Mouse (Mus musculus): ENCODE measurements at regions not wholly inside any gene's neighbourhood (a gene's known extent, or its start where the extent isn't known, plus 50 kb on each side); places are given as distances from the start of the nearest gene placed in this dataset.

DNA sequence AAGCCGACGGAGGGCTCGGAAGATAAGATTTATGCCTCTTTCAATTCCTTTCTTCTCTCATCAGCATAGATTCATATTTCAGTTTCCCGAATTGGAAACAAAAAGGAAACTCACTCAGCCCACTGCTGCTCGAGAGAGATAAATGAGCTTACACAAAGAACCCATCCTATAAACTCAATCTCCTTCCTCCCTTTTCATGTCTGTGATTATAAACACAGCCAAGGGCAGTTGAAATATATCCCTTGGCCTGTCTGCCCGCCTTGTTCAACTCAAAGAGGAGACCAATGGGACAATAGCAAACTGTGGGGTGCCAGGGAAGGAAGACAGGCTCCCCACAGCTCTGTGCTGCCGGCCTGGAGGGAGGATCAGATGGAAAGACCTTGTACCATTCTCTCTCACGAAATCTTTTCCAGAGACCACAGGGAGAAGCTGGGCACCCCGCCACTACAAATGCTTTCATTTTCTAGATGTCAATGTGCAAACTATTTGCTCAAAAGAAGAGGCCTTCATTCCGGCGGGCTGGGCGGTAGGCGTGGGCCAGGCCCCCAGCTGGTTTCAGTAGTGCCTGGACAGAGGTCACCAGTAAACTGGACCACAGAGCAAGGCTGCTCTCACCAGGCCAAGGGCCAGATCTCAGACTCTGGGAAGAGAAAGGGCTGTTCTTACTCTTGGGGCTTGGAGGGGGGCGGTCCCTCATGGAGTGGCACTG lies 69.7 kb upstream of the Syt13 start:
- Histone ChIP-seq H3K27ac (ENCODE audit: low read depth) (no peak overlapping the region), H3K9ac (replicated peaks; ENCODE audit: low read depth, low read length) (no peak overlapping the region), H3K4me2 (ENCODE audit: low read depth, low read length) (no peak overlapping the region), H3K36me3 (replicated peaks; ENCODE audit: control insufficient read depth, insufficient read depth, low read length) (no peaks in the 10 kb centered on the region), H3K9me3 (replicated peaks; ENCODE audit: control insufficient read depth, low read length) (no peaks in the 10 kb centered on the region), H3K4me1 (ENCODE audit: control insufficient read depth, insufficient read depth) (no peaks in the 10 kb centered on the region), H3K4me3 (ENCODE audit: low read depth, low read length) (no peak overlapping the region), H3K27me3 (ENCODE audit: control insufficient read depth, insufficient read depth, low read length) (no peaks in the 10 kb centered on the region)
- TF ChIP-seq EP300 (IDR thresholded peaks at IDR 0.05; ENCODE audit: low read depth) (no peak), CTCF (IDR thresholded peaks at IDR 0.05; ENCODE audit: low read depth) (no peak)
- ATAC-seq (ENCODE audit: insufficient read depth, low read depth) (no peak), DNase-seq (ENCODE audit: low spot score) (no peak)
- 61% methylated on average over 14 of the region's 14 CpGs for WGBS

DNA sequence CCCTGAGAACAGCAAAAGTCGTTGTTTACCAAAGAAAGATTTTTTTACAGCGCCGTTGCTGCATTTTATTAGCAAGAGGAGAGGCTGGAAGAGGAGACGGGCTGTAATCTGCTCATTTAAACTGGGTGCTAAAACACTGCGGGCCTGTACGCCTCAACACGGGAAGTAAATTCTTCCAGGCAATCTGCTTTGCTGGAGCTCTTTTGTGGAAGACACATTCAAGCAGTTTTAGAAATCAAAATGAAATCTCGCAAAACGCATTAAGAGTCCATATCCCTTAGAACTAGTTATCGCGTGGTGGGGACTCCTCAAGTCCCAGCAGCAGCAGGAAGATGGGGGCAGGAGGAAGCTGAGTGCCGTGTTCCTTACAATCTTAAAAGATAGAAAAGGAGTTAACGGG lies 65.9 kb upstream of the Syt13 start:
- no peak overlapping the region for H3K4me3 ChIP-seq (ENCODE audit: low read depth, low read length)
- H3K9ac ChIP-seq (replicated peaks; ENCODE audit: low read depth, low read length), result no peak overlapping the region
- no peak for ATAC-seq (ENCODE audit: insufficient read depth, low read depth)
- DNase-seq (ENCODE audit: low spot score), result no peak
- H3K4me2 ChIP-seq (ENCODE audit: low read depth, low read length), result no peak overlapping the region
- no peaks in the 10 kb centered on the region for H3K9me3 ChIP-seq (replicated peaks; ENCODE audit: control insufficient read depth, low read length)
- WGBS, result 69% methylated on average over 13 of the region's 13 CpGs
- no peak for TF ChIP-seq CTCF (IDR thresholded peaks at IDR 0.05; ENCODE audit: low read depth)
- no peaks in the 10 kb centered on the region for H3K36me3 ChIP-seq (replicated peaks; ENCODE audit: control insufficient read depth, insufficient read depth, low read length)
- H3K27ac ChIP-seq (ENCODE audit: low read depth), result no peak overlapping the region
- no peaks in the 10 kb centered on the region for H3K4me1 ChIP-seq (ENCODE audit: control insufficient read depth, insufficient read depth)
- no peaks in the 10 kb centered on the region for H3K27me3 ChIP-seq (ENCODE audit: control insufficient read depth, insufficient read depth, low read length)

DNA sequence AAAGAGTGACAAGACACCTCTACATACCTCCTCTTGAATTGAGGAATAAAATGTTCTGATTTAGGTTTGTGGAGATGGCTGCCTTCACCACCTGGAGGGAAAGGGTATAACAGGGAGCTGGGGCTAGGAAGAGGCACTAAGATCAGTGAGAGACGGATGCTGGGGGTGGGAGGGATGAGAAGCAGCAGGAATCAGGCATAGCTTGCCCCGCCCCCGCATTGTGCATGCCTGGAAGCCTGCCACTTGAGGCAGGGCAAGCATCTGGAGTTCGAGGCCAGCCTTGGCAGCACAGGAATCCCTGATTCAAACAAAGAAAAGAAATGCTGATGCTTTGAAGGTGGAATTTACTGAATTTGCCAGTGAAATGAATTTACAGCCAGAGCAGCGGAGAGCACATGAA lies 63.6 kb upstream of the Syt13 start:
- 45% methylated on average over 5 of the region's 5 CpGs for WGBS
- H3K9me3 ChIP-seq (replicated peaks; ENCODE audit: control insufficient read depth, low read length), result no peaks in the 10 kb centered on the region
- TF ChIP-seq CTCF (IDR thresholded peaks at IDR 0.05; ENCODE audit: low read depth) (no peak), EP300 (IDR thresholded peaks at IDR 0.05; ENCODE audit: low read depth) (no peak)
- ATAC-seq (ENCODE audit: insufficient read depth, low read depth) (no peak), DNase-seq (ENCODE audit: low spot score) (no peak)
- H3K27ac ChIP-seq (ENCODE audit: low read depth), result no peak overlapping the region
- H3K27me3 ChIP-seq (ENCODE audit: control insufficient read depth, insufficient read depth, low read length), result no peaks in the 10 kb centered on the region
- H3K4me3 ChIP-seq (ENCODE audit: low read depth, low read length), result no peak overlapping the region
- H3K4me1 ChIP-seq (ENCODE audit: control insufficient read depth, insufficient read depth), result no peaks in the 10 kb centered on the region
- H3K36me3 ChIP-seq (replicated peaks; ENCODE audit: control insufficient read depth, insufficient read depth, low read length), result no peaks in the 10 kb centered on the region
- no peak overlapping the region for H3K9ac ChIP-seq (replicated peaks; ENCODE audit: low read depth, low read length)
- no peak overlapping the region for H3K4me2 ChIP-seq (ENCODE audit: low read depth, low read length)

DNA sequence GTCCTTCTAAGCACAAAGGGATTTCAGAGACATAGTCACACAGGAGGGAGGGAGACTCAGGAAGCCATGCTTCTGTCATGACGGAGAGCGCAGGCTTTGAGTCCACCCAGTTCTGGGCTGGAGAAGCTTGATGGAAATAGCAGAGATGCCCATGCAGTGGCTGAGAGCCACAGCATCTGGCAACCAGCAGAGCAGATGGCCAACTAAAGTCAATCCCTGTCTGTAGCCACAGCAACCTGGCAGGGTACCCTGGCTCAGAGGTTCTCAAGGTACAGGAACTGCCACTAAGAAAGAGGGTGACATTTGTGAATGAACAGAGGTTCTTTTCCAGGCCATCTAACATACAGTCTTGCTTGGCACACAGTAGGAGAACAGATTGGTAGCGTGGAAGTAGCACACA lies 61.7 kb upstream of the Syt13 start:
- Histone ChIP-seq H3K27me3 (ENCODE audit: control insufficient read depth, insufficient read depth, low read length) (no peaks in the 10 kb centered on the region), H3K9ac (replicated peaks; ENCODE audit: low read depth, low read length) (no peak overlapping the region), H3K4me2 (ENCODE audit: low read depth, low read length) (no peak overlapping the region), H3K36me3 (replicated peaks; ENCODE audit: control insufficient read depth, insufficient read depth, low read length) (no peaks in the 10 kb centered on the region), H3K4me1 (ENCODE audit: control insufficient read depth, insufficient read depth) (no peaks in the 10 kb centered on the region), H3K9me3 (replicated peaks; ENCODE audit: control insufficient read depth, low read length) (no peaks in the 10 kb centered on the region), H3K27ac (ENCODE audit: low read depth) (no peak overlapping the region), H3K4me3 (ENCODE audit: low read depth, low read length) (no peak overlapping the region)
- ATAC-seq (ENCODE audit: insufficient read depth, low read depth), result no peak
- DNase-seq (ENCODE audit: low spot score), result no peak
- TF ChIP-seq EP300 (IDR thresholded peaks at IDR 0.05; ENCODE audit: low read depth) (no peak), CTCF (IDR thresholded peaks at IDR 0.05; ENCODE audit: low read depth) (no peak)
- WGBS, result 84% methylated on average over 3 of the region's 3 CpGs

DNA sequence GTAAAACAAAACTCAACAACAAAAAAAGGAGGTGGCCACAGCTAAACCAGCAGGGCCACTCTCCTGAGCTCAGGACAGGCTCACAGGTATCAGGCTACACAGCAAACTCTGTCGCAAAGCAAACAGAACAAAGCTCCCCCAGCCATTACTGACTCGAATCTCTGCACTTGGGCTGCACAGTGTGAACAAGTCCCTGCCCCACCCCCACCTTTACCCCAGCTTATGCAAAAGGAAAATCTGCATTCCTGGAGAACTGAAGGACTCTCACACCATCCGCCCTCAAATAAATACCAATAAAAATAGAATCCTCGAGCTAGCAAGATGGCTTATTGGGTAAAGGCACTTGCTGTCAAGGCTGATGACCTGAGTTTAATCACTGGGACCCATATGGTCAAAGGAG lies 60.6 kb upstream of the Syt13 start:
- ATAC-seq (ENCODE audit: insufficient read depth, low read depth), result no peak
- H3K27ac ChIP-seq (ENCODE audit: low read depth), result no peak overlapping the region

DNA sequence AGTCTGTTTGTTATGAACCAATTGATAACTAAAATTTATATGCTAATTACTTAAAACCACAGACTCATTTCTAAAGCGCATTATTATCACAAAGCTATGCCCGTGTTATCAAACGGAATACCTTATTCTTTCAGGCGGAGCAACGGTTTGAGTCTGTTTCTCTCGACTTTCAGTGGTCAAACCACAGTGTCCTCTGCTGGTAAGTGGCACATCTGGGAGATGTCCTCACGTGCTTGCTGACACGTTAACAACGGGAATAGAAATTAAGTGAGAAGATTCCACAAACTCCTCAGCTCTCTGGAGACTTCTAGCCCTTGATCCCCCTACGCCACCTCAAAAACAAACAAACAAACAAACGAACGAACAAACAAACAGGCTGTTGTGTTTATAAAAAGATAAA lies 58.9 kb upstream of the Syt13 start:
- WGBS, result 56% methylated on average over 12 of the region's 12 CpGs
- no peak for ATAC-seq (ENCODE audit: insufficient read depth, low read depth)

More for the DNA sequence above, 60.6 kb upstream of the Syt13 start:
- no peaks in the 10 kb centered on the region for H3K9me3 ChIP-seq (replicated peaks; ENCODE audit: control insufficient read depth, low read length)
- H3K36me3 ChIP-seq (replicated peaks; ENCODE audit: control insufficient read depth, insufficient read depth, low read length), result no peaks in the 10 kb centered on the region
- H3K4me3 ChIP-seq (ENCODE audit: low read depth, low read length), result no peak overlapping the region
- H3K4me1 ChIP-seq (ENCODE audit: control insufficient read depth, insufficient read depth), result no peaks in the 10 kb centered on the region
- DNase-seq (ENCODE audit: low spot score), result no peak
- TF ChIP-seq CTCF (IDR thresholded peaks at IDR 0.05; ENCODE audit: low read depth) (no peak), EP300 (IDR thresholded peaks at IDR 0.05; ENCODE audit: low read depth) (no peak)
- H3K4me2 ChIP-seq (ENCODE audit: low read depth, low read length), result no peak overlapping the region
- no peaks in the 10 kb centered on the region for H3K27me3 ChIP-seq (ENCODE audit: control insufficient read depth, insufficient read depth, low read length)
- WGBS, result 51% methylated on average over 4 of the region's 4 CpGs
- no peak overlapping the region for H3K9ac ChIP-seq (replicated peaks; ENCODE audit: low read depth, low read length)

More for the DNA sequence above, 58.9 kb upstream of the Syt13 start:
- Histone ChIP-seq H3K9ac (replicated peaks; ENCODE audit: low read depth, low read length) (no peak overlapping the region), H3K4me2 (ENCODE audit: low read depth, low read length) (no peak overlapping the region), H3K4me1 (ENCODE audit: control insufficient read depth, insufficient read depth) (no peaks in the 10 kb centered on the region), H3K36me3 (replicated peaks; ENCODE audit: control insufficient read depth, insufficient read depth, low read length) (no peaks in the 10 kb centered on the region), H3K4me3 (ENCODE audit: low read depth, low read length) (no peak overlapping the region), H3K27ac (ENCODE audit: low read depth) (no peak overlapping the region), H3K27me3 (ENCODE audit: control insufficient read depth, insufficient read depth, low read length) (no peaks in the 10 kb centered on the region), H3K9me3 (replicated peaks; ENCODE audit: control insufficient read depth, low read length) (no peaks in the 10 kb centered on the region)
- no peak for DNase-seq (ENCODE audit: low spot score)
- no peak for TF ChIP-seq CTCF (IDR thresholded peaks at IDR 0.05; ENCODE audit: low read depth)
- TF ChIP-seq EP300 (IDR thresholded peaks at IDR 0.05; ENCODE audit: low read depth), result no peak
